Comparison of ENCODE assay signal across 19 mouse cellular contexts in genomic region chr1:189929896-189930295, GRCm38 (mm10).
"Had no signal": no experiment of that assay in that cellular context is flagged by ENCODE, and none has a peak within 500 bp of the region (broad histone marks: within the 10 kb centered on the region; RNA-seq: fewer than 3 reads in every experiment).

No protein-coding gene starts in this region.

- H3K4me1 ChIP-seq: neural tube, embryonic 13.5 days; neural tube, embryonic 15.5 days had no signal

- H3K27me3 ChIP-seq: liver, embryonic 12.5 days; neural tube, embryonic 15.5 days had no signal

- H3K9me3 ChIP-seq: liver, embryonic 12.5 days; midbrain, embryonic 10.5 days; midbrain, embryonic 12.5 days; neural tube, embryonic 13.5 days; neural tube, embryonic 15.5 days had no signal

- H3K4me2 ChIP-seq: liver, embryonic 12.5 days; lung, embryonic 14.5 days; midbrain, embryonic 12.5 days; neural tube, embryonic 13.5 days; neural tube, embryonic 15.5 days had no signal

- ATAC-seq: liver, embryonic 12.5 days; midbrain, embryonic 16.5 days had no signal

- H3K36me3 ChIP-seq: liver, embryonic 12.5 days; midbrain, embryonic 10.5 days; midbrain, embryonic 12.5 days; neural tube, embryonic 13.5 days; neural tube, embryonic 15.5 days had no signal

- DNase-seq: lung, adult 18-20 months; lung, embryonic 14.5 days; lung, postnatal 10 days; lung, postnatal 4 days; midbrain, embryonic 14.5 days; retina, postnatal 1 day; right cerebral cortex, adult 18-20 months; right cerebral cortex, postnatal 25 days; right cerebral cortex, postnatal 4 days; spleen, adult 18-20 months; thymus, adult 18-20 months had no signal

- H3K9ac ChIP-seq: liver, embryonic 12.5 days; liver, embryonic 14.5 days; lung, embryonic 14.5 days; midbrain, embryonic 12.5 days; neural tube, embryonic 13.5 days; neural tube, embryonic 15.5 days had no signal

- H3K27ac ChIP-seq: liver, embryonic 12.5 days; liver, embryonic 14.5 days; midbrain, embryonic 10.5 days; midbrain, embryonic 12.5 days; neural tube, embryonic 13.5 days; neural tube, embryonic 15.5 days had no signal

- H3K4me3 ChIP-seq: liver, embryonic 12.5 days; midbrain, embryonic 10.5 days; midbrain, embryonic 12.5 days; myocyte; neural tube, embryonic 13.5 days; neural tube, embryonic 15.5 days had no signal
